In the genomic region with DNA sequence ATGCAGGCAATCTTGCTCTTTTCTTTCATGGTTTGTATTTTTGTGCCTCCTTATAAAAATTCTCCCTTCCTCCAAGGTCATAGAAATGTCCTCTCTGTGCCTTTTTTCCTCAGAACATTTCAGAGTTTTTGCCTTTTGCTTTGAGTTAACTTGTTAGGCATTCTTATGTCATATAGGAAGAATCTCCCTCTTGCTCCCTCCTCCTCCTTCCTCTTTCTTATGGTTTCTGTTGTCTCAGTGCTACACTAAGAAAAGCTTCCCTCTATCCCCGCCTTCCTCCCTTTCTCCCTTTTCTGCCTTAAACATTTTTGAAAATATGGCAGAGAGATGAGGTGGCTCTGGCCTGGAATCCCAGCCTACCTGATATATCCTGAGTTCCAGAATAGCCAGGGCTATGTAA, we compare ENCODE assay signal across 25 mouse cellular contexts.
DNase-seq lines count a peak whose midpoint lies in the region; ATAC-seq and TF ChIP-seq lines count a peak whose summit lies in the region.
"Had no signal": no experiment of that assay in that cellular context is flagged by ENCODE, and none has a peak within 500 bp of the region (broad histone marks: within the 10 kb centered on the region; RNA-seq: fewer than 3 reads in every experiment).

No protein-coding gene starts in this region.

- peak overlapping the region; percentile 10; the same call in 1 of the 2 replicates for H3K27ac ChIP-seq in left cerebral cortex, adult 2 months
- peak overlapping the region; percentile 76 for H3K27ac ChIP-seq in macrophage
- H3K27ac ChIP-seq: embryonic facial prominence, embryonic 10.5 days; embryonic facial prominence, embryonic 12.5 days; forebrain, embryonic 13.5 days; forebrain, embryonic 15.5 days had no signal

- H3K79me2 ChIP-seq in macrophage (ENCODE audit: inconsistent target), result peaks cover 86% of the 10 kb centered on the region

- DNase-seq in heart, adult 11 months, result peak; percentile 39
- no peak for DNase-seq in heart, adult 9 months (ENCODE audit: low spot score in 2 of 2)
- no peak for DNase-seq in left cerebral cortex, adult 2 months (ENCODE audit: extremely low spot score in 1 of 2, low spot score in 2 of 2)
- DNase-seq in left cerebral cortex, postnatal 36 days (ENCODE audit: low spot score in 2 of 2), result no peak
- DNase-seq in frontal cortex, postnatal 10 days (ENCODE audit: low spot score in 2 of 2), result no peak
- no peak for DNase-seq in spleen, postnatal 10 days (ENCODE audit: low spot score in 2 of 2)
- DNase-seq: adrenal gland, adult 8-10 months; adrenal gland, postnatal 14 days; adrenal gland, postnatal 36 days; B cell, adult 2 months; cerebellum, adult 11-12 months; cerebellum, adult 2 months; cerebellum, adult 9-10 months; cerebellum, postnatal 10 days; cerebellum, postnatal 25 days had no signal

- intact Hi-C loops in left cerebral cortex, adult 2 months (cut with DNase I), result no loop called here
- intact Hi-C loops in left cerebral cortex, postnatal 36 days (cut with DNase I), result no loop called here

- no peaks in the 10 kb centered on the region for H3K36me3 ChIP-seq in macrophage (ENCODE audit: inconsistent target)
- H3K36me3 ChIP-seq: embryonic facial prominence, embryonic 10.5 days; embryonic facial prominence, embryonic 12.5 days; forebrain, embryonic 15.5 days; G1E had no signal

- WGBS in macrophage (ENCODE audit: missing documents), result 44% methylated on average over 1 of the region's 1 CpGs

- no peak for TF ChIP-seq CTCF in left cerebral cortex, adult 2 months (IDR thresholded peaks at IDR 0.05)

- 0 out of 2 replicates have a peak, but pooled peaks have one; percentile 34 for ATAC-seq in megakaryocyte progenitor cell, adult 5-6 weeks (replicated peaks; ENCODE audit: poor library complexity)
- ATAC-seq: activated CD4-positive, CD25-positive, alpha-beta regulatory T cell, adult 4 months; CD4-positive, CD25-positive, alpha-beta regulatory T cell, adult 4 months; forebrain, embryonic 13.5 days; forebrain, embryonic 15.5 days; Patski had no signal

- no peak overlapping the region for H3K4me3 ChIP-seq in left cerebral cortex, adult 2 months
- H3K4me3 ChIP-seq in macrophage (ENCODE audit: inconsistent target), result no peak overlapping the region
- H3K4me3 ChIP-seq: embryonic facial prominence, embryonic 10.5 days; embryonic facial prominence, embryonic 12.5 days; forebrain, embryonic 13.5 days; forebrain, embryonic 15.5 days had no signal
